Mouse (Mus musculus) left cerebral cortex, adult 2 months (tissue): ENCODE results near the gene Cers6. TPM values are rescaled to one million over a fixed set of nuclear protein-coding genes. Genes with fewer than 3 reads are reported as not detected.

ENCODE experiments used
- DNase-seq, 2 experiments: peaks; one replicate each; pipeline ENCODE4 v3.0.0; 2021 to 2022; ENCODE audit warnings: low spot score in 2 of 2, mixed read lengths in 1 of 2; ENCODE audit errors: extremely low spot score in 1 of 2
- H3K27ac ChIP-seq: fragments of 200-600 bp; 2 replicates; pipeline ENCODE4 v1.8.1; 2022
- H3K4me3 ChIP-seq: fragments of 200-600 bp; 2 replicates; pipeline ENCODE4 v1.8.1; 2022
- CTCF ChIP-seq: fragments of 200-600 bp; IDR thresholded peaks from 2 replicates; pipeline ENCODE4 v1.8.1; 2022; ENCODE audit warnings: antibody characterized with exemption, mild to moderate bottlenecking, moderate library complexity
- intact Hi-C: fragments of 180-260 bp; cut with DNase I; formaldehyde crosslinking; loops from one replicate; pipeline ENCODE4 v1.15.1; 2025
- long read RNA-seq, 2 experiments: library from polyadenylated mRNA; stranded (forward); transcript quantifications; one replicate each; pipeline ENCODE4 v2.0.0; 2021; ENCODE audit warnings: borderline mapping rate in 2 of 2
- total RNA-seq, 2 experiments: library from RNA; stranded (reverse); gene quantifications; 2 replicates each; pipeline ENCODE4 v1.2.3; 2021

The Cers6 gene
- total RNA-seq, result 10 to 100 TPM; 69.3 to 82.7 TPM
- long read RNA-seq, experiment 1, transcript Cers6-206 (11 exons, 1,279 nt), result major isoform, 16 of 47 reads
- long read RNA-seq, experiment 1, partial matches to known transcripts, result 3 of 47 reads
- long read RNA-seq, experiment 1, other reads (novel, unspliced or antisense), result 28 of 47 reads
- long read RNA-seq, experiment 2, full-length matches to known transcripts, result 15 of 38 reads
- long read RNA-seq, experiment 2, partial matches to known transcripts, result 6 of 38 reads
- long read RNA-seq, experiment 2, other reads (novel, unspliced or antisense), result 17 of 38 reads

DNA sequence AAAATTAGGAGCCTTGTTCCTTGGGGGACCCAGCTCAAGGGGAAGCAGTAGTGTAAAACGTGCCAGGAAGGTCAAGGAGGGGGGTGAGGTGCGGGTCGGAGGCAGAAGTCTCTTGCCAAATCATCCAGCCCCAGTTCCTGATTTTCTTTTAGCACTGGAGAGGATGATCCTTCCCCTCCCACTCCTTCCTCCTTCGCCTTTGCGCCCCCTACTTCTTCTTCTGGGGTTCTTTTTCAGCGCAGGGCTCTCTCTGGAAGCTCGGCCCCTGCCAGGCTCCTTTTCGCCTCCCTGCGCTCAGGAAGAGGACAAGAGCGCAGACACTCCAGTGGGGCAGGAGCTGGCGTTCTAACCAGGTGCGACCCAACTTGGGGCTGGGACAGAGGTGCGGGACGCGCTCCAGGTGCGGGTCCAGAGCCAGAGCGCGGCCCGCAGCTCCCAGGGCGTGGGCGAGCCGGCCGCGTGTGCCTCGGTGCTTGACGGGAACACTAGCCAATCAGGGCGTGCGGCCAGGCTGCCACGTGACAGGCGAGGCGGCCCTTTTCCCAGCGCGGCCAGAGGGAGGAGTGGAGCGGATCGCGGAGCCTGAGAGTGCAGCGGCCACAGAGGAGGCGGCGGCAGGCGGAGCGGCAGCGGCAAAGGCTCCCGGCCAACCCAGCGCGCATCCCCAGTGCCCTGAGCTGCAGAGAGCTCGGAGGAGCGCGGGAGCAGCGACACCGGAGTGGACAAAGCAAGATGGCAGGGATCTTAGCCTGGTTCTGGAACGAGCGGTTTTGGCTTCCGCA, at the start of gene Cers6:
TSS of gene Cers6 (plus strand) at position 538 of the 782 bp plus-strand sequence.
- intact Hi-C loops, result loop anchor here (5.0 kb wide), 3 partner anchors 76 to 241 kb away; no protein-coding TSS in a partner anchor
- TF ChIP-seq CTCF, result no peak; the same call in 1 of the 2 replicates
- Histone ChIP-seq H3K4me3 (peak within 1 kb of the TSS; percentile 69), H3K27ac (peak within 1 kb of the TSS; percentile 95)
- DNase-seq, result peak; percentile 97 to 99

DNA sequence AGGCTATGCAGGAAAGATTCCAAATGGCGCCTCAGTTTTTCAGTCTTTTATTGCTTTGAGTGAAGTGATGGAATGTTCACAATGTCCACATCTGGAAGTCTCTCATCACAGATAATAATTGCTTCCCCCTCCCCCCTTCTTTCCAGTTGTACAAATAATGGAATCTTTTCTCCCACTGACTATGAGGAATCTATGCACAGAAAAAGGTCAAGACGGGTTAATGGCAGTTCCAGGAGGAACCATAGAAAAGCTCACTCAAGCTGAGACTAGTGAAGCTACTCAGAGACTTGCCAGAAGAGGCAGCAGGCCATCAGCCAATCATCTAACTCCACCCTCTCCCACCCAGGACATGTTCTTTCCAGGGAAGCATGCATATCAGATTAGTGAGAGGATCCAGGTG, 46.8 kb upstream of the Cers6 start:
- no peak overlapping the region for H3K4me3 ChIP-seq
- intact Hi-C loops, result no loop called here
- DNase-seq, result no peak
- H3K27ac ChIP-seq, result no peak overlapping the region
- no peak for TF ChIP-seq CTCF

DNA sequence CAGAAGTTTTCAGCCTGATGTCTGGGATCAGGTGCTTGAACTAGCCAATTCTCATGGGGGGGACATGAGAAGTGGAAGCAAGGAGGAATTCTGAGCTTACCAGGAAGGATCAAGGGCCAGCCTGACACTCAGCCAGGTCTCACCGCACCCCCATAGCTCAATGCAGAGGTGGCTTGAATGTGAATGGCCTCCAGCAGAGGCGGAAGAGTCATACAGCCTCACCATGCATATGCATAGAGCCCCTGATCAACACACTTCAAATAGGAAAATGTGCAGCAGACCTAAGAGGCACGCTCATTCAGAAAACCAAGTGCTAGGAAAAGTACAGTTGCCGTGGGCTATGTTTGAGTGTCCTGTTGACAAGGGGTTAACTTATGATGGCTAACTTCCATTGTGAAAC, 42.2 kb upstream of the Cers6 start:
- TF ChIP-seq CTCF, result no peak
- DNase-seq, result no peak
- intact Hi-C loops, result no loop called here
- H3K4me3 ChIP-seq, result no peak overlapping the region
- H3K27ac ChIP-seq, result no peak overlapping the region

DNA sequence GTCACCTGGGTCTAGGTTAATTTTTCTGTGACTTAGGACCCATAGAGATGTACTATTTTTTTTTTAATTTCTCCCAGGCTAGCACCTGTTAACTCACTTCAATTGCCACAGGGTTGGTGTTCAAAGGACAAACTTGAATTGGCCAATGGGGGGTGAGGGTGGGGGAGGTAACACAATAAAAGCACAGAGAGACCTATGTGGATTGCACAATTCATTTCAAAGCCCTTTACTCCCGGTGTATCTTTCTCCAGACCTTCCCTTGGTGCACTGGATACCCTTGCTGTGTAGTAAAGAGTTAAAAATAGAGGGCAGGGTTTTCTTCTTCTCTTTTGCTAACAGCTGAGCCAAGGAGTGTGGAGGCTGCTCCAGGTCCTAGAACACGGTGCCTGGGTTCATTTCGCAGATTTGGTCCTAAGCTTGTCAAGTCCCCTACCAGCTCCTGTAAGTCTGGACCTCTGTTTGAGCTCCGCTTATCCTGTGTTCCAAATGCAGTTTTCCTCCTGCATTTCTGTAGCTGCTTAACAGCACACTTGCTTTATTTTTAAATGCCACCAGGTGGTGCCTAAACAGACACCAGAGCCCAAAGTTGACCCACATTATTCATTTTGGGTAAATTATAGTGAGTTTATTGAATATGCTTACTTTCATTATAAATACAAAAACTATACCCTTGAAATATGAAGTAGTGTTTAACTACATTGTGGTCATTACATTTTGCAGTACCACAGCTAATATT, 38.9 kb upstream of the Cers6 start:
- DNase-seq, result no peak
- H3K4me3 ChIP-seq, result no peak overlapping the region
- TF ChIP-seq CTCF, result peak; percentile 34

DNA sequence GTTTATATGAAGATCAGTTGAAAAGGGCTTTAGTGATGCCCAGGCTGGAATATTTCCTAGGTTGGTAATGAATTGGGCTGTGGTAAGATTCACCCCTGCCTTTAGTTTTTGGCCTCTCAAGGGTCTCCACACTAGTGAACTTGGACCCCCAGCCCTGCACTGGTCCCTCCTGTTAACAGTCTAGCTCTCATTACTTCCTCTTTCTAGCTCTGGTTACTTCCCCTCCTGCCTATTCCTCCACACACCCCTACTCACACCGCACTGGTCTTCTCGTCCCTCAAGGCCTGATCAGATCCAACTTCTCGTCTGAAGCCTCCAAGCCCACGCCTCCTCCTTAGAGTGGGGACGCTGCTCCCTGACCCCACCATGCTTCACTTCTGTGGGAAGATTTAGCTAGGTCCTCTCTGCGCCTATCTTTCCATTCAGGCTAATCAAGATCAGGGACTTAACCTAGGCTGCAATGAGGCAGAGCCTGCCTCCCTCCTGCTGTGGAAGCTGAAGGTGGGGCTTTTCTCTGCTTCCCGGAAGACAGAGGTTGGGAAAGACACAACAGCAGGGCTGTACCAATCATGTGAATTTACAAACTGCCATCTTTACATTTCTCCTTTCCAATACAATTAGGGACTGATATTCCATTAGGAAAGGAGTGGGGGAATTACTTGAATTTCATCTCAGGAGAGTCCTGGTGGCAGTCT, 35.8 kb upstream of the Cers6 start:
- no peak for TF ChIP-seq CTCF
- no peak overlapping the region for H3K27ac ChIP-seq
- intact Hi-C loops, result no loop called here
- H3K4me3 ChIP-seq, result no peak overlapping the region
- DNase-seq, result no peak

More for the DNA sequence above, 38.9 kb upstream of the Cers6 start:
- intact Hi-C loops, result no loop called here
- H3K27ac ChIP-seq, result no peak overlapping the region

DNA sequence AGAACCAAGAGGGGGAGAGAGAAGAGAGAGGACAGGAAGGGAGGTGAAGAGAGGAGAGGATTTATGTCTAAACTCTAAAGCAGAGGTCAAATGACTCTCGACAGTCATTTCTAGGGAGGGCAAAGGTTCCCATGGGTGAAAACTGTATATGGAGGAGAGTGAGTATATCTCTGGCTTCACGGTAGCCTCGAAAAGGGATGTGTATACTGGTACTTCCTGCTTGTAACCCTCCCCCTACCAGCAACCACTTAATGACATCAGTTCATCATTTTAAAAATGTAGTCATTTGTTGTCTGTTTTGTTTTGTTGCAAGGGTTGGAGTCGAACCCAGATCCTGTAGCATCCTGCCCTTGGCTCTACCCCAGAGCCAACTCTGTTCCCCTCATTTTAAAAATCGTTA, 17.9 kb upstream of the Cers6 start:
- no peak for TF ChIP-seq CTCF

DNA sequence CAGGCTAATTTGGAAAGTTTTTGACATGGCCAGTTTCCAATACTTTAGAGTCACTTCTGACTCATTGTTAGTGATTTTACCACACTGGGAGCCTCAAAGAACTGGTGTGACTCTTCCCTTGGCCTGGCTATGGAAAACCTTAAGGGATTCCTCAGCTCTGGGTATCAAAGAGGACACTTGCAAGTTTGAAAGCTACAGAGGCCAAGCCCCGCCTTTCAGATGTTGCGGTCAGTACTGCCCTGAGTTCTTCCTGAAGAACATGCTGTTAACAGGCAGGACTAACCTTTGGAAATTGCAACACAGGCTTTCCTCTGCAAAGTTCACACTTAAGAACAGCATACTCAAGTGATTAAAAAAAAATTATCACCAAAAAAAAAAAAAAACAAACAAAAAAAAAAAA, 16.7 kb upstream of the Cers6 start:
- DNase-seq, result no peak
- no peak for TF ChIP-seq CTCF
- no peak overlapping the region for H3K27ac ChIP-seq
- H3K4me3 ChIP-seq, result no peak overlapping the region
- intact Hi-C loops, result no loop called here

More for the DNA sequence above, 17.9 kb upstream of the Cers6 start:
- DNase-seq, result no peak
- no peak overlapping the region for H3K27ac ChIP-seq
- intact Hi-C loops, result no loop called here
- H3K4me3 ChIP-seq, result no peak overlapping the region

DNA sequence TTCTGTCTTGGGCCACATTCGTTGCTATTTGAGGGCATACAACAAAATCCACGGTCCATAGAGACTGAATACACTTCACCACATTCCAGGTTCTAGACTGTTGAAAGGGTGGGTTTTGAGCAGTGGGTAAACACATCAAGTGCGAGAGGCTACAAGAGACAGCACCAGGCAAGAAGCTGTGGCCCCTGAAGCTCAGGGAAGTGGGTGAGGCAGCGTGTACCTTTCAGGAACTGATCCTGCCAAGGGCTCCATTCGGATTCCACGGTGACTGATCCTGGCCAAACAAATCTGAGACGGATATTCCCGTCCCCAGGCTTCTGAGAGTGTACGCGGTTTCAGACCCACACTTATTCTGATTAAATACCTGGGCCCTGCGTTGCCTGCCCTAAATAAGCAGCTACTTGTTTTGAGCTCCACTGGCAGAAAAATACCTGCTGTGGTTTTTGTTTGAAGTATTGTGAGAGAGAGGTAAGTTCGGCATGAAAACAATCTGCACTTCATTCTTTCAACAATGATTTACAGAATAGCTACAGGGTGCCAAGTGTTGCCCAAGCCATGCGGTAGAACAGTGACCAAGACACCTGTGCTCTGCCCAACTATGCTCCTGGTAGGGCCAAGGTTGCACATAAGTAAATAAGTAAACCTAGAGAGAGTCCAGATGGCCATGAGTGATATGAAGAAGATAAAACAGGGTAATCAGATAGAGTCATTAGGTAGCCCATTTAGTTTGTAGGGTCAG, 16.1 kb upstream of the Cers6 start:
- no peak for TF ChIP-seq CTCF
- intact Hi-C loops, result no loop called here
- no peak for DNase-seq
- Histone ChIP-seq H3K27ac (no peak overlapping the region), H3K4me3 (no peak overlapping the region)

DNA sequence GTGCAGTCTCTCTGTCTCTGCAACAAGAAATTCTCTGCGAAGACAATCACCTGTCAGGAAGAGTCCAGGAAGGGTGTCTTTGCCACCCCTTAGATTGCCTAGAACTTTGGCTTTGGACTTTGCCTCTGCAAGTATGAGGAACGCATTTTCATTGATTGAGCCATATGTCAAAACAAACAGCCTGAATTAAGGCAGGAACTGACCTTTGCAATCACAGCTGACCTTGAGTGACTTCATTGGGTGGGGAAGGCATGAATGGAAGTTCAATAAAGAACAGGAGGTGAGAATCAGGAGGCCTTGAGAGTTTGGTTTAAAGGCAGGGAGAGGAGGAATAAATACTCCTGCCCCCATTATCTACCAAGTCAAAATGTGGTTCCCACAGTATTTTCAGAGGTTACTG, 850 bp upstream of the Cers6 start:
- intact Hi-C loops, result loop anchor here (5.0 kb wide), 3 partner anchors 77 to 242 kb away; no protein-coding TSS in a partner anchor
- no peak for TF ChIP-seq CTCF
- Histone ChIP-seq H3K27ac (no peak overlapping the region), H3K4me3 (no peak overlapping the region)
- DNase-seq, result no peak

DNA sequence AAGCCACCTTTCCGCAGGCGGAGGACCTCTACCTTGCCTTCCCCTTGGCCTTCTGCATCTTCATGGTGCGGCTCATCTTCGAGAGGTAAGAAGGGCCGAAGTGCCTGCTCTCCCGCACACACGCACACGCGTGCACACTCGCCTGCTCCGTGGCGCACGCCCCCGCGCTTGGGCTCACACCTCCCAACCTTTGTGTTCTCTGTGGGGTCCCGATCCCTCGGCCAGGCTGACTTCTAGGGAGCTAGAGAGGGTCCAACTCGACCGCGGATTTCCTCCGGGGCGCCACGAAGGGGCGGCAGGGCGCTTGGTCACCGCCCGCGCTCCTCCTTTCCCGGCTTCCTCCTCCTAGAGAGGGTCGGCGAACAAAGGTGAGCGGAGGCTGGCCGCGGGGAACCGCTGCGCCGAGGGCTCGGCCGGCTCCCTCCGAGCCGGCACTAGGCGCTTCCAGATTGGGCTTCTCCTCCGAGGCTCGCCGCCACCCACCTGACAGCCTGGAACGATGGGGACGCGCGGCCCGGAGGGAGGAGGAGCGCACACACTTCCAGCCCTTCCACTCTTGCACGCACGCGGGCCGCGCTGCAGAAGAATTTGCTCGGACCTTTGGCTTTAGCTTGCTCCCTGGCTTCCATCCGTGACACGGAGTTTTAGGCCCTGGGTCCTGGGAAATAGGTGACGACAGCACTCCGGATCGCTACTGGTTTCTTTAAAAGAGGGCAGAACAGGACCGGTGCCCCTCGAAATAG, 651 bp downstream of the Cers6 start:
- Histone ChIP-seq H3K4me3 (peak overlapping the region; percentile 69), H3K27ac (peak overlapping the region; percentile 95)
- DNase-seq, result peak; percentile 57 to 63
- no peak for TF ChIP-seq CTCF
- intact Hi-C loops, result loop anchor here (2.0 to 5.0 kb wide), 4 partner anchors 75 to 240 kb away; no protein-coding TSS in a partner anchor
